Mouse (Mus musculus) 3134 (cell line): ENCODE results near the gene Vti1a.

ENCODE experiments used
- DNase-seq: peaks from one replicate; pipeline ENCODE4 v3.0.0-alpha.2; 2011; ENCODE audit warnings: low spot score; ENCODE audit not compliant: insufficient read length; ENCODE audit errors: extremely low read depth

Vti1a gene

DNA sequence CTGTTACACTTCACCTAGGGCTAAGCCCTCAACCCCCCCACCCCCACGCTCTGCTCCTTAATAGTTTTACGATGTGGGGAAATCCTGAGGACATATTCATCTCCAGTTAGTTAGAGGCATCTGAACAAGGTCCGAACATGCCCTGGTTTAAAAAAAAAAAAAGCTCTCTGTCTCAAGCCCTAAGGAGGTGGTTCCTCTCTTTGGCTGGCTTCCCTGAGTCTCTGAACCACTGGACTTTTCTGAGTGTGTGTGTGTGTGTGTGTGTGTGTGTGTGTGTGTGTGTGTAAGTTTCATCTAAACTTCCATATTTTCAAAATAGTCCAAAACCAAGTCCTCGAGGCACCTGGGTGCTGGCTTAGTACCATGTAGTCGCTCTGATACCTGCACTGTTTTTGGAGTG is 192.9 kb downstream of the Vti1a start:
- no peak for DNase-seq

DNA sequence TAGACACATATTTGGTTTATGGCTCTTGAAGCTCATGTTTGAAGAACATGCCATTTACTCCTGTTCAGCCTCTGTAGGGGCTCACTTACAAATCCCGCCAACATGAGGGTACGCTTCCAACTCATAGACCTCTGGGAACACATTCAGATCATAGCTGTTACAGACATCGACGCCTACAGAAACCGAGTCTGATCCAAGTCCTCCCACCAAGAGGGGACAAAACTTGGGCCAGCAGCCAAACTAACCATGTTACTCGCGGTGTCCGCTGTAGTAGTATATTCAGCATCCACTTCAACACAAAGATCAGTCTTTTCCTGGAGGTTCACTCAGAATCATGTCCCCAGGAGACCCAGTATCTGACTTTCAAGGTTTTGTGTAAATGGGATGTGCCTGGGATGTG is 193.5 kb downstream of the Vti1a start:
- no peak for DNase-seq

DNA sequence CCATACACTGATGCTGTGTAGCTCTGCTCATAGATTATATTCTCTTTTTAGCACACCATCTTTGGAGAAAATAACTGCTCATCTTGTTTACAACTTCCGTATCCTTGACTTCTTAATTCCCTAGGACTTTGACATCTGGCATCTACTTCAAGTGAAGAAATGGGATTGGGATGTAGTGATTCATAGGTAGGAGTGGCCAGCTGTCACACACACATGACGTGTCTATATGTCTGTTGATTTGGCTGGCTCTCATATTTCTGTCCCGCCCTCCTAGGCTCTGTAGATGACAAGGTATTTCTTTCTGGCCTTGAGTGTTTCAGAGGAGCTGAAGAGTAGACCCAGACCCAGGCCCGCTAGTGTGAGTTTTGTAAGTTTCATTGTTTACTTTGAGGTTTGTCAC is 197.8 kb downstream of the Vti1a start:
- peak; percentile 37 for DNase-seq

DNA sequence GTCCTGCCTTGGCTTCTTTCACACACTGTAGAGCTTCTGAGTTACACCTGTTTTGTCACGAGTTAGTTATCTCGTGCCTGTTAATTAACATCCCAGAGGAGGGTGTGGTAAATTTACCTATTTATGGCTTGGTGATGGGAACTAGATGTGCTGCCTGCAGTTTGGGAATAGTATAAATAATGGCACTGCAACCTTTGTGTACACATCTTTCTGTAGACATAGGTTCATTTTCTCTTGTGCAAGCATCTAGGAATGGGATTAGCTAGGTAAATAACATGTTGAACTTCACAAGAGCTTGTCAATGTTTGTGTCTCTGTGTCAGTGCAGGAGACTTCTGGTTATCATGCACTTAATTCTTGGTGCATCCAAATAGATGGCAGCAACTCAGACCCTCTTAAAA is 204.1 kb downstream of the Vti1a start:
- no peak for DNase-seq

DNA sequence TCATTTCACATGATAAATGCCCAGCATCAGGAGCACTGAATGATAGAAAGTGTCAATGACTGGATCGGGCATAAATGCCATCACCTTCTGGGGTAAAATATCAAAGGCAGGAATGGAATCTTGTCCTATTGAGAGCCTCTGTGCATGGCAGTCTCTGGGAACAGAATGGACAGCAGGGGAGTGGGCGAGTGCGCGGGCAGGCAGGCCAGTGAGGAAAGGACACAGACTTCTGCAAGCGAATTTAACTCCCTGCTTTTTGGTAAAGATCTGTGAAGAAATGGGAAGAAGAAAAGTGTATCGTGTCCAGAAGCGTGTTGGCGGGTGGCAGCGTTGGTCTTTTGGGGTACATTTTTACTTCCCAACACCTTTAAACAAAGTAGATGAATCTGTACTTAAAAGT is 207.2 kb downstream of the Vti1a start:
- no peak for DNase-seq

DNA sequence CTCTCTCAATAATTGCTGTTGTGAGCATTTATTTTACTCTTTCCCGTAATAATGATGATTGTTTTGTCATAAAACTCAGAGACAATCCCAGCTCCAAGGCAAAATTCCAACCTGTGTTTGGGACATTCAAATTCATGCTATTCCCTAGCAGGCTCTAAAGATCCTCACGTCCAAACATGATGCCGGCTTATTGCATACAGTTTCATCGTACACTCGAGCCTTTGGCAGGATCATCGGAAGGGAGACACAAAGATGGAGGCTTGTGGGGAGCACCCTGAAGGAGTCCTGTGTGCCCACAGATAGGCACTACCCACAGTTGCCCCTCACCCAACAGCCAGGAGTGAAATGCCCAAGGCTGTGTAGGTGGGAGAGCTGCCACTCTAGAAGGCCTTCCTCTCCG is 208.3 kb downstream of the Vti1a start:
- DNase-seq, result no peak

DNA sequence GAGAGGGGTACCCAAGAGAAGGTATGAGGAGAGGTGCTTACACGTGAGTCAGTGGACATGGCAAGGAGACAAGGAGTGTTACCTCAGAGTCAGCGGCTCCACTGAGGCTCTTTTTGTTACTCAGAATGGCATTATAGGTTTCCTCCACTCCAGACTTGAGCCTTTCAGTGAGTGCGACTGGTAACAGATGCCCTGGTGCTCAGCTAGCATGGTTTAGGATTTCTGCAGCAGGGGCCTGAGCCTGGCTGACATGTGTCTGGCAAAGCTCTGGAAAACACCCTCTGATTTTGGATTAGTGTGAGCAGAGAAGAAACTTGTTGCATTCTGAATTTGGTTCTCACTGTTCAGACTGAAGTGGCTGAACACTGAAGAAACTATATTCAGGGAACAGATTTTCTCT is 209.0 kb downstream of the Vti1a start:
- no peak for DNase-seq

DNA sequence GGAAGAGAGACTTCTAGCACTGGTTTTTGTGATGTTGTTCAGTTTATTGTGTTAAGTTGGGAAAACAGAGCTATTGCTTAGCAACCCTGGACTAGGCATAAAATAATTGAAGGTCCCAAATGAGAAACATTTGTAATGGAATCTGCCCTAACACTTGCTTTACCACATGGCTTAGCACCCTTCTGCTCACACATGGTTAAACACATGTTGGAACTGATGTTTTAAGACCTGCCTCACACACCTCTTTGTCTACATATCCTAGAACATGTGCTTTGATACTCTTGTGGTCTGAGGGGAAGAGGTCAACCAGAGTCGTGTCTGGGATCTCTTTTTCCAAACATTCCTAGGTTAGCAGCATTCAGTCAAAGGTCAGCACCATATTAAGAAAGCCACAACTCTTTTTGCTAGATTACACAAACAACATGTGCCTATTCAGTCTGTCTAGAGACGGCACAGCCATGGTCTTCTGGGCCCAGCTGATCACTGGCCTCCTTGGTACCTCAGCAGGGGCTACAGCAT is 210.7 kb downstream of the Vti1a start:
- DNase-seq, result no peak

DNA sequence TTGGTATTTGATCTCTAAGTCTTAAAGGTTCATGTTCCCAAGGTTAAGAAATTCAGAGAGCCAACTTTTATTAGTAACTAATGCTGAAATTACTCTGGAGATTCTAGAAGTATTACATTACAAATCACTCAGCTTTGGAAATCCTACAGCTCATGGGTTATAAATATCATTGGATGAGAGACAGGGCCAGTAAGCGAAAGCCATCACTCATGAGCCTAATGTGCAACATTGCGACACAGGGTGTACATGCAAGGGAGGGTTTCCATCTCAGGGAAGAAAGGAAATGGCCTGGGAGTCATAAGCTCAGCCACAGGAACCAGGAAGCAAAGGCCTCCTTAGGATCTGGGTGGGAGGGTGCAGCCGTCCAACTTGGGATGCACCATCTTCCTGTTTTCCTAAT is 213.9 kb downstream of the Vti1a start:
- DNase-seq, result no peak

DNA sequence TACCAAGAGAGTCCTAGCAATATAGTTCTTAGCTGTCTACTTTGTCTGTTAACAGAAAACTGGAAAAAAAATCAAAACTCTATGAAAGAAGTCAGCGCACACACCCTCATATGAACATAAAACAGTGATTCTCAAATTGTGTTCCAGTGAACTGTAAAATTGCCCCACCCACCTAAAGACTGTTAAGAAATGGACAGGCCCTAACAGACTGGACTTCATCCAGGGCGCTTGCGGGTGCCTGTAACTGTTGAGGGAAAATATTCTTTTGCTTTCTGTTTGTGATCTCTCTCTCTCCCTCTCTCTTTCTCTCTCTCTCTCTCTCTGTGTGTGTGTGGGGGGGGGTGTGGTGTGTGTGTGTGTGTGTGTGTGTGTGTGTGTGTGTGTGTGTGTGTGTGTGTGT is 216.6 kb downstream of the Vti1a start:
- no peak for DNase-seq

DNA sequence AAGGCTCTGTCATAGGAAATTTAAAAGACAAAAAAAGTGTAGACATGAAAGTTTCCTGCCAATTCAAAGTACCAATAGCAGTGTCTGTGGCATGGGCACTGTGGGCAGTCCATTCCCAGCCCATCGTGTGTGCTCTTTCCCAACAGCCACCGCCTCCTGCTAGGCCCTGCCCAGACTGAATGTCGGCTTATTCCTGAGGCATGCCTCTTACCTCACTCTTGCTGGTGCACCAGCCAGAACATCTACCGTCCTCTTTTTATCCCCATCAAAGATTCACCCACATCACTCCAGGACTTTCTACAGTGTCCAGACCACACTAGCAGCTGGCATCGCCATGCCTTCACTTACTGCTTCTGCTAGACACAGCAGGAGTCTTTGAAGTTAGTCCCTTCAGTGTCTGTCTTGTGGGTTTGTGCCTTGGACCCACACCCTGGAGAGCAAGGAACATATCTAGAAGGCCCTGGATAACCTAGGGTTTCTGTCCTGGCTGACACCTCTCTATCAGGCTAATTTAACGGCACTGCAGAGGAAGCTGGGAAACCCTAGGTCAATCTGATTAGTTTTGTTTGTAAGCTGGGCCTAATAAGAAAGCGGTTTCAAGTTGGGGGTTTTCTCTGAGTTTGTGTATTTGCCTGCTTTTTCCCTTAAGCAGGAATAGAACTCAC is 220.3 kb downstream of the Vti1a start:
- no peak for DNase-seq

DNA sequence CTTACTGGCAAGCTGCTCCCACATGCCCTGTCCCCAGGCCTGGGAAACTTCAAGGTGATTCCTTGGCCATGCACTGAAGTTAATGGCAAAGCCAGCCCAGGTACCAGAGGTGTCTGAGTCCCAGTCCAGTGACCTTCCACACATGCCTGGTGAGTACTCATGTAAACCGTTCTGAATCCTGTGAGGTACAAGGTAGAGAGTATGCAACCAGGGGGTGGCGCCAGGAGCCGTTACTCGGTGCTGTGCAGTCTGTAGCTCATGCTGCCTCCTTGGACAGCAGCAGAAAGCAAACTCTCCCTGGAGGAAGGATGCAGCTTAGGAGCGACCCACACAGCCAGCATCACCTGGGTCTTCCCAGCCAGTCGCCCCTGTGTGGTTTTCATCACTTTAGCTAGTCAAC is 221.6 kb downstream of the Vti1a start:
- no peak for DNase-seq

DNA sequence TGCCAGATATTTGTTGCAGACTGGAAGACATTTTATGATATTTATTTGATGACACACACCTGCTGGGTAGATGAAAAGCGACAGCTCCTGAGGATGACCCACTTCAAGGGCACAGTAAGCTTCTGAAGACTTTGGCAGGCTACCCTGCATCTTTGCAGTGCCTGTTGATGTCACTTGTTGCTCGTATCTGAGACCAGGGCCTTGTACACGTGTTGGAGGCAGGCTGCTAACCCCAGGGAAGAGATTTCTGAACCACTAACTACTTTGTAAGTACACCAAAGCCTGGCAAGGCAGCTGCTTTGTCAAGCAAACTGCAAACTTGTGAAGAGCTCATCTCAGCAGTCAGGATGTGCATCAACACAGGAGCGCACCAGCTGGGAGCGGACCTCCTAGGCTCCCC is 225.5 kb downstream of the Vti1a start:
- DNase-seq, result no peak

DNA sequence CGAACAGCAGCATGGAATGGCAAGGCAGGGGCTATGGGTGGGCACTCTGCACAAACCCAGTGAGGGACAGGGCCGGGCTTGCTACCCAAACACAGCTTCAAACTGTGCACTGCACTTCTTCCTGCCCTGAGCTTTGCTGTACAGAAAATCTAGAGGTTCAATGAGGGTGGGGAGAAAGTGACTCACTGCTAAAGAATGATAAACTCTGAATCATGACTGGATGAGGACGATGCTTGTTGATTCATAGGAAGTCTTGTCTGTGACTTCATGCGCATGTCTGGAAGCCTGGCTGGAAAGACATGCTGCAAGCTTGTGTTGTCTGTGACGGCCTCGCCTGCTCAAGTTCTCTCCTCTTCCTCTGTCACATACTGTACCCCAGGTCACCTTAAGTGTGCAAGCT is 226.4 kb downstream of the Vti1a start:
- DNase-seq, result peak; percentile 75

DNA sequence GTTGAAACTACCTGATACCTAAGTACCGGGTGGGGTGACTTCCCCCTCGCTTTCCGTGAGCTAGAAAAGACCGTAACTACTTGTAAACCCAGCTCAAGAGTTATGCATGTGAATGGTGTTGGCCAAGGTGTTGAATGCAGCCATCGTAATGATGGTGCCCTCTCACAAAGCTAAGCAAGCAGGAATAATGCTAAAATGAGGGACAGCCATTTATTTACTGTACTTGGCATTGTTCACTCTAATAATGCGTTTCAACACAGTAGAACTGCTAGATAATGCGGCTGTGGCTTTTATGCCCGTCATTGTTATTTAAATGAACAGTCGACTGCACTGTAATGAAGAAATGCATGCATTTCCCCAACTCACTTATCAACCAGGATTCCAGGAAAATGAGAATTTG is 227.1 kb downstream of the Vti1a start:
- DNase-seq, result no peak

DNA sequence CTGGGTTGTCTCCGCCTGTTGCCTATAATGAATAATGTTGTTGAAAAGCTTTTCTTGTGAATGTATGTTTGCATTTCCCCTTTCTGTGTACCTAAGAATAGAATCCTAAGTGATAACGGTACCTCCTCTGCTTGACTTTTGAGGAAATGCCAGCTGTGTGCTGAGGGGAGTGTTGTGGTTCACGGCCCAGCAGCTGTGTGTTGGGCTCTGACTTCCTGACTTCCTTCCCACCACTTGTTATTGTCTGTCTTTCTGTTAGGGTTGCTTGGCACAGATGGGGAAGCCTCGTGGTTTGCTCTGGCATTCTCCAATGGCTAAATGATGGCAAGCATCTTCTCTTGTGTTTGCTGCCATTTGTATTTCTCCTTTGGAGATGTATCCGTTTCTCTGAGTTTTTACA is 228.4 kb downstream of the Vti1a start:
- DNase-seq, result no peak

DNA sequence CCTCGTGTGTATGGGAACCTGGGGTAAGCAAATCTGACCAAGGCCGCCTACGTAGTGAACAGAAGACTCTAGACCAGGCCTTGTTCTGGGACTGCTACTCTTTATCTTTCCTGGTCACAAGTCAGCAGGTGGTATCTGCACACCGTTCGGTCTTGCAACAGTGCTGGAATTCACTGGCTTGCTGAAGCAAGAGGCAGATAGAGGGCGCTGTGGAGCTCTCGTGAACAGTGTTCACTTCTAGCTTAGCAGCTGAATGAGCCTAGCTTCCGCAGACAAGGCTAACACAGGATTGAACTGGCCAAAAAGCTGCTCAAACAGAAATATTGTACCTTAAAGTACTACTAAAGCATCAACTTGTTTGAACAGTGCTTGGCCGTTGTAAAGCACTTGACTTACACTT is 229.4 kb downstream of the Vti1a start:
- DNase-seq, result no peak

DNA sequence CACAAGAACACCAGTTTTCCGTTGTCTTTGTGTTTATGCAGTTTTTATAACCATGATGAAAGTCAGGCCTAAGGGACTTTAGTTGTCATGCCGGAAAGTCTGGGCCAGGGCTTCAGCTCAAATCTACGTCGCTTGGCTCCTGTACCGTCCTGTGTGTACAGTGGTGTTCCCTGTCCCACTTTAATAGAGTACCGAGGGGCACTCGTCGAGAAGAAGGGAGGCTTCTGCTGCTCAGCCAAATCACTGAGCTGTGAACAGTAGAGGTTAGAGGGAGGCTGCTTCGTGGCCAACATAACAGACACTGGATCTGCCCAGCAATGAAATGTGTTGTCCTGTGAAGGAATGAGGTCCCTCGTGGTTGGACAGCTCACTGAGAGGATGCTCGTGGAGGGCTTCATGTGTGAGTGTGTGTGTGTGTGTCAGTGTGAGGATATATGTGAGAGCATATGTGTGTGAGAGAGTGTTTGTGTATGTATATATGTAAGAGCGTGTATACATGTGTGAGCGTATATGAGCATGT is 230.0 kb downstream of the Vti1a start:
- DNase-seq, result no peak

DNA sequence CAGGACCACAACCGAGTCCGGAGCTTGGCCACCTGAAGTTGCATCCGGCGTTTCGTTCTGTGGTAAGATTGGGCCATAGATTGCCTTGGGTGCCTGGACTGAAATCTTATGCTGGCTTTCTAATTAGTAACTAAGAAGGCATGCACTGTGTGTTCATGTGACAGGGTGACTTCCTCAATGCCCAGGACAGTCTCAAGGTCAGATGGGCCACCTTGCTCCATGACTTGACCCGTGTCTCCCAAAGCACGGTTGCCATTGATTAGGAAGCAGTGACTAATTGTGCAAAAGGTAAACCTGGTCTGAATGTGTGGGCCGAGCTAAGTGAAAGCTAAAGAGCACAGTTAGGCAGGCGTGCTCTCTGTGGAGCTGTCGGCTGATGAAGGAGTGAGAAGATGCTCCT is 232.1 kb downstream of the Vti1a start:
- DNase-seq, result no peak

DNA sequence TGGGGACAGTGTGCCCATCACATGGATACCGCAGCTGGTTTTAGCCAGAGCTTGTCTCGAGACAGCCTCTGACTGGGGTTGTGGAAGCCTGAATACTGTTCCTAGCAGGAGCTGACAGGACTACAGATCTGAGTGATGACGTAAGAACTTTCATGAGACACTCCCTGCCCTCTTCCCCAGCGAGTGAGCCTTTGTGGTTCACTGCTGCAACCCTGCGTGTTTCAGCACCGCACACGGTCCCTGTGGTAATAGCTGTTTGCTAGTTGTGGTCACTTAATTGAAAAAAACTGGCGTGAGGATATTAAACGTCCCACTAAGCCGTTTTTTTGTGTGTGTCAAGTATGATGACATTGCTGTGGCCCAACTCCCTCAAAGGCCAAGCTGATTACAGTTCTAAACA is 232.6 kb downstream of the Vti1a start:
- DNase-seq, result peak; percentile 67

DNA sequence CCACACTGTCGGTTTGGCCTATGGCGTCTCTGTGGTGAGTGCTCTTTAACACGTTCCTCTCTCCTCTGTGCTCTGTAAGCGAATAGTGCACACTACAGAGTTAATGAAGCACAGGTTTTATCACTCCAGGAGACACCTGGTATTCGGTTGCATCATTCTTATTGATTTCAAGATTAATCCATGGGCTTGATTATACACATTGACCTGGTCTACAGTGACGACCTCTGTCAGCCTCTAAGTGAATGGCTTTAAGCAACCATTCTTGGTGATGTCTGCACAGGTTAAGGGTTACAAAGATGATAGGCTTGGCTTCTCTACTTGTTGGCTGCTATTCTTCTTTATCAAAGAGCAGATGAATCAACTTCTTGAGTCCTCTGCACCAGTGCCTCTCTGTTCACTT is 234.1 kb downstream of the Vti1a start:
- no peak for DNase-seq

DNA sequence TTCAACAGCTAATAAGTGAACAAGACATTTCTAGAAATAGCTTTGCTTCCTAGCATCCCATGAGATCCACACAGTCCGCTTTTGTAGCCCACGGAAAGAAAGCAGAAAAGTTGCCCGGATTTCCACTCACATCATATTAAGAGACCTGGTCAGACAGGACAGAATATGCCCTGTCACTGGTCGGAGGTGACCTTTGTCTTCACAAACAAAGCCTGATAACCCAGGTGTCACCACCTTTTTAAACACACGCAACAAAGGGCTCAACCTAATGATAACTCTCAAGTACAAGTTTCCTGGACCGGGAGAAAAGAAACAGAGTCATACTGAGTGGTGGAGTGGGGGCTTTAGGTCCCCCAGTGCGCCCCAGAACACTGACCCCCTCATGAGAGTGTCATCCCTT is 236.2 kb downstream of the Vti1a start:
- DNase-seq, result no peak

DNA sequence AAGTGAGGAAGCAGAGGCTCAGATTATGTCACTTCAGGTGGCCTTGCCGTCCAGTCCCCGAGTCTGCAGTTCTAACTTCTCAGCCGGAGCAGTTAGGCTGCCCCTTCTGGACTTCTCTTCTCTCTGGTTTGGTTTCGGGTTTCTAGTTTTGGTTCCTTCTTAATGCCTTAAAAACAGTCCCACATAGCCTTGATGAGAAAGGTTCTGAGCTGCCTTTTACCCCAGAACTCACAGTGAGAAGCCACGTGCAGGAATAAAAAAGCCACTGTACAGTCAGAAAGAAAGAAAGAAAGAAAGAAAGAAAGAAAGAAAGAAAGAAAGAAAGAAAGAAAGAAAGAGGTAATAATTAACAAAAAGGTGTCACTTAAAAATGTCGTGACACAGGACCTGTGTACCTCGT is 236.8 kb downstream of the Vti1a start:
- DNase-seq, result no peak
